Mouse (Mus musculus) heart, embryonic 15.5 days (tissue): Measurements from ENCODE around the gene Macrod2. TPM values are rescaled to one million over a fixed set of nuclear protein-coding genes. Genes with fewer than 3 reads are reported as not detected.
A peak's percentile ranks its signal among the peaks of the same experiment; 100 is the strongest.

Experiments used
- ATAC-seq: fragments of 200-750 bp; cut with Nextera tagmentation; replicated peaks from 2 replicates; pipeline ENCODE4 v1.8.0; 2017; ENCODE audit warnings: low read depth, moderate TSS enrichment; ENCODE audit not compliant: insufficient number of reproducible peaks, insufficient read depth, low FRiP score
- H3K27ac ChIP-seq: fragments of 300-500 bp; sonication (generic); 2 replicates; pipeline ENCODE4 v1.5.1; 2015; ENCODE audit warnings: mild to moderate bottlenecking, inconsistent platforms
- H3K27me3 ChIP-seq: fragments of 300-500 bp; sonication (generic); 2 replicates; pipeline ENCODE4 v1.6.1; 2015; ENCODE audit warnings: inconsistent platforms
- H3K36me3 ChIP-seq: fragments of 300-500 bp; sonication (generic); 2 replicates; pipeline ENCODE4 v1.6.1; 2015; ENCODE audit warnings: mild to moderate bottlenecking, inconsistent platforms
- H3K4me1 ChIP-seq: fragments of 300-500 bp; sonication (generic); replicated peaks from 2 replicates; pipeline ENCODE4 v1.6.1; 2015; ENCODE audit warnings: inconsistent platforms
- H3K4me2 ChIP-seq: fragments of 300-500 bp; sonication (generic); 2 replicates; pipeline ENCODE4 v1.6.1; 2015; ENCODE audit warnings: inconsistent platforms, mild to moderate bottlenecking, moderate library complexity
- H3K4me3 ChIP-seq: fragments of 300-500 bp; sonication (generic); 2 replicates; pipeline ENCODE4 v1.5.1; 2015; ENCODE audit warnings: mild to moderate bottlenecking, inconsistent platforms
- H3K9ac ChIP-seq: fragments of 300-500 bp; sonication (generic); 2 replicates; pipeline ENCODE4 v1.6.1; 2015; ENCODE audit warnings: mild to moderate bottlenecking, inconsistent platforms
- H3K9me3 ChIP-seq: fragments of 300-500 bp; sonication (generic); replicated peaks from 2 replicates; pipeline ENCODE4 v1.6.1; 2016; ENCODE audit warnings: inconsistent platforms
- WGBS: fragments of 180-500 bp; shearing (Covaris S2); methylation state at CpG from one replicate; pipeline ENCODE4 v1.1.7; 2015; ENCODE audit warnings: mixed read lengths; 5-methylcytosine and 5-hydroxymethylcytosine counted together
- polyA plus RNA-seq: library from polyadenylated mRNA; unstranded; fragments of >200 nt; fragmentation: Nextera tagmentation; extraction: Ambion mirVana; gene quantifications from 2 replicates; pipeline ENCODE4 v1.2.1, GENCODE M21; 2015

The Macrod2 gene
- polyA plus RNA-seq, 1 experiment from 2014 or later: 25.3 TPM

GRCm38 (mm10) chr2:141831515-141831914 is 1436.4 kb downstream of the Macrod2 start:
- Histone ChIP-seq H3K9ac (no peak overlapping the region), H3K27me3 (no peaks in the 10 kb centered on the region), H3K4me3 (no peak overlapping the region), H3K36me3 (no peaks in the 10 kb centered on the region), H3K4me1 (no peaks in the 10 kb centered on the region), H3K27ac (no peak overlapping the region), H3K9me3 (no peaks in the 10 kb centered on the region), H3K4me2 (no peak overlapping the region)
- WGBS: 71% methylated on average over 5 of the region's 5 CpGs
- no peak for ATAC-seq

GRCm38 (mm10) chr2:141834156-141834782 is 1439.2 kb downstream of the Macrod2 start:
- no peaks in the 10 kb centered on the region for H3K4me1 ChIP-seq
- no peak overlapping the region for H3K27ac ChIP-seq
- no peaks in the 10 kb centered on the region for H3K27me3 ChIP-seq
- H3K36me3 ChIP-seq: no peaks in the 10 kb centered on the region
- no peak overlapping the region for H3K4me2 ChIP-seq
- H3K9ac ChIP-seq: no peak overlapping the region
- no peaks in the 10 kb centered on the region for H3K9me3 ChIP-seq
- ATAC-seq: no peak
- 71% methylated on average over 4 of the region's 4 CpGs for WGBS
- H3K4me3 ChIP-seq: no peak overlapping the region

- no peak overlapping the region for H3K4me3 ChIP-seq
- ATAC-seq: no peak
- H3K9me3 ChIP-seq: no peaks in the 10 kb centered on the region
- 72% methylated on average over 6 of the region's 6 CpGs for WGBS
- H3K9ac ChIP-seq: no peak overlapping the region
- H3K4me1 ChIP-seq: no peaks in the 10 kb centered on the region
- no peaks in the 10 kb centered on the region for H3K27me3 ChIP-seq
- H3K36me3 ChIP-seq: no peaks in the 10 kb centered on the region
- no peak overlapping the region for H3K27ac ChIP-seq
- no peak overlapping the region for H3K4me2 ChIP-seq
Observed at GRCm38 (mm10) chr2:141844408-141845175, 1449.5 kb downstream of the Macrod2 start.

GRCm38 (mm10) chr2:141859220-141859619 is 1464.1 kb downstream of the Macrod2 start:
- 59% methylated on average over 2 of the region's 2 CpGs for WGBS
- Histone ChIP-seq H3K27me3 (no peaks in the 10 kb centered on the region), H3K4me1 (no peaks in the 10 kb centered on the region), H3K9me3 (no peaks in the 10 kb centered on the region), H3K4me3 (no peak overlapping the region), H3K4me2 (no peak overlapping the region), H3K36me3 (no peaks in the 10 kb centered on the region), H3K9ac (no peak overlapping the region), H3K27ac (no peak overlapping the region)
- ATAC-seq: no peak

- no peaks in the 10 kb centered on the region for H3K4me1 ChIP-seq
- H3K9ac ChIP-seq: no peak overlapping the region
- H3K36me3 ChIP-seq: no peaks in the 10 kb centered on the region
- no peaks in the 10 kb centered on the region for H3K27me3 ChIP-seq
- no peak overlapping the region for H3K4me3 ChIP-seq
- H3K27ac ChIP-seq: no peak overlapping the region
- no peak for ATAC-seq
- H3K9me3 ChIP-seq: no peaks in the 10 kb centered on the region
- WGBS: 86% methylated on average over 6 of the region's 6 CpGs
- no peak overlapping the region for H3K4me2 ChIP-seq
Observed at GRCm38 (mm10) chr2:141861679-141862268, 1466.7 kb downstream of the Macrod2 start.

GRCm38 (mm10) chr2:141862531-141863265 is 1467.6 kb downstream of the Macrod2 start:
- H3K27me3 ChIP-seq: no peaks in the 10 kb centered on the region
- H3K36me3 ChIP-seq: no peaks in the 10 kb centered on the region
- no peak for ATAC-seq

GRCm38 (mm10) chr2:141863628-141864165 is 1468.6 kb downstream of the Macrod2 start:
- H3K4me1 ChIP-seq: no peaks in the 10 kb centered on the region
- 82% methylated on average over 2 of the region's 2 CpGs for WGBS
- no peak overlapping the region for H3K4me3 ChIP-seq
- H3K27ac ChIP-seq: no peak overlapping the region
- no peaks in the 10 kb centered on the region for H3K9me3 ChIP-seq
- H3K4me2 ChIP-seq: no peak overlapping the region
- H3K27me3 ChIP-seq: no peaks in the 10 kb centered on the region
- no peaks in the 10 kb centered on the region for H3K36me3 ChIP-seq
- H3K9ac ChIP-seq: no peak overlapping the region
- no peak for ATAC-seq

More at GRCm38 (mm10) chr2:141862531-141863265, 1467.6 kb downstream of the Macrod2 start:
- 70% methylated on average over 9 of the region's 9 CpGs for WGBS
- H3K9ac ChIP-seq: no peak overlapping the region
- H3K4me2 ChIP-seq: no peak overlapping the region
- H3K4me1 ChIP-seq: no peaks in the 10 kb centered on the region
- no peak overlapping the region for H3K4me3 ChIP-seq
- no peak overlapping the region for H3K27ac ChIP-seq
- H3K9me3 ChIP-seq: no peaks in the 10 kb centered on the region

- H3K36me3 ChIP-seq: no peaks in the 10 kb centered on the region
- 77% methylated on average over 4 of the region's 4 CpGs for WGBS
- H3K27ac ChIP-seq: no peak overlapping the region
- H3K27me3 ChIP-seq: no peaks in the 10 kb centered on the region
- ATAC-seq: no peak
- no peak overlapping the region for H3K9ac ChIP-seq
- no peak overlapping the region for H3K4me3 ChIP-seq
- no peaks in the 10 kb centered on the region for H3K9me3 ChIP-seq
- H3K4me2 ChIP-seq: no peak overlapping the region
- no peaks in the 10 kb centered on the region for H3K4me1 ChIP-seq
Observed at GRCm38 (mm10) chr2:141870930-141871329, 1475.8 kb downstream of the Macrod2 start.

GRCm38 (mm10) chr2:141876155-141876851 is 1481.2 kb downstream of the Macrod2 start:
- ATAC-seq: 0 out of 2 replicates have a peak, but pooled peaks have one; percentile 43
- Histone ChIP-seq H3K4me3 (no peak overlapping the region), H3K9me3 (no peaks in the 10 kb centered on the region), H3K9ac (no peak overlapping the region), H3K27me3 (no peaks in the 10 kb centered on the region), H3K36me3 (no peaks in the 10 kb centered on the region), H3K27ac (peak overlapping the region; percentile 27; the same call in 1 of the 2 replicates), H3K4me2 (0 out of 2 replicates have a peak overlapping the region, but pooled peaks have one; percentile 8), H3K4me1 (peaks cover 9% of the 10 kb centered on the region)
- 21% methylated on average over 10 of the region's 10 CpGs for WGBS

GRCm38 (mm10) chr2:141876958-141877357 is 1481.8 kb downstream of the Macrod2 start:
- Histone ChIP-seq H3K4me3 (no peak overlapping the region), H3K4me1 (peaks cover 9% of the 10 kb centered on the region), H3K27me3 (no peaks in the 10 kb centered on the region), H3K27ac (no peak overlapping the region), H3K9me3 (no peaks in the 10 kb centered on the region), H3K4me2 (no peak overlapping the region), H3K9ac (no peak overlapping the region), H3K36me3 (no peaks in the 10 kb centered on the region)
- WGBS: 57% methylated on average over 2 of the region's 2 CpGs
- ATAC-seq: 0 out of 2 replicates have a peak, but pooled peaks have one; percentile 35
